Mouse (Mus musculus) liver, embryonic 12.5 days (tissue): Measurements from ENCODE around the gene Nt5c3. TPM values are rescaled to one million over a fixed set of nuclear protein-coding genes. Genes with fewer than 3 reads are reported as not detected.

Experiments used
- ATAC-seq: fragments of 200-750 bp; cut with Nextera tagmentation; 2 replicates; pipeline ENCODE4 v1.8.0; 2017; ENCODE audit warnings: moderate number of reproducible peaks, mild to moderate bottlenecking, moderate library complexity
- H3K27ac ChIP-seq: fragments of 300-500 bp; sonication (generic); 2 replicates; pipeline ENCODE4 v1.5.1; 2016; ENCODE audit warnings: mild to moderate bottlenecking
- H3K27me3 ChIP-seq: fragments of 300-500 bp; sonication (generic); replicated peaks from 2 replicates; pipeline ENCODE4 v1.6.1; 2016; ENCODE audit warnings: mild to moderate bottlenecking, moderate library complexity
- H3K36me3 ChIP-seq: fragments of 300-500 bp; sonication (generic); 2 replicates; pipeline ENCODE4 v1.6.1; 2016; ENCODE audit warnings: mild to moderate bottlenecking, moderate library complexity
- H3K4me1 ChIP-seq: fragments of 300-500 bp; sonication (generic); 2 replicates; pipeline ENCODE4 v1.6.1; 2016
- H3K4me2 ChIP-seq: fragments of 300-500 bp; sonication (generic); 2 replicates; pipeline ENCODE4 v1.6.1; 2016; ENCODE audit warnings: mild to moderate bottlenecking, moderate library complexity
- H3K4me3 ChIP-seq: fragments of 300-500 bp; sonication (generic); 2 replicates; pipeline ENCODE4 v1.5.1; 2016; ENCODE audit warnings: mild to moderate bottlenecking, moderate library complexity
- H3K9ac ChIP-seq: fragments of 300-500 bp; sonication (generic); 2 replicates; pipeline ENCODE4 v1.6.1; 2016; ENCODE audit warnings: mild to moderate bottlenecking, moderate library complexity
- H3K9me3 ChIP-seq: fragments of 300-500 bp; sonication (generic); replicated peaks from 2 replicates; pipeline ENCODE4 v1.6.1; 2016; ENCODE audit warnings: mild to moderate bottlenecking, moderate library complexity
- WGBS: fragments of 180-500 bp; shearing (Covaris S2); methylation state at CpG from one replicate; pipeline ENCODE4 v1.1.7; 2016; ENCODE audit not compliant: insufficient replicate concordance; 5-methylcytosine and 5-hydroxymethylcytosine counted together
- polyA plus RNA-seq: library from polyadenylated mRNA; unstranded; fragments of >200 nt; fragmentation: Nextera tagmentation; extraction: Ambion mirVana; gene quantifications from 2 replicates; pipeline ENCODE4 v1.2.1, GENCODE M21; 2016

The Nt5c3 gene
- polyA plus RNA-seq, 1 experiment from 2014 or later = 218 TPM

GRCm38 (mm10) chr6:56832407-56832796 is 91.3 kb downstream of the Nt5c3 start:
- H3K4me1 ChIP-seq = peaks cover 22% of the 10 kb centered on the region
- peaks cover 2% of the 10 kb centered on the region; the same call in 1 of the 2 replicates for H3K27me3 ChIP-seq
- peak; percentile 20; the same call in 1 of the 2 replicates for ATAC-seq
- H3K4me2 ChIP-seq = peak overlapping the region; percentile 95
- H3K4me3 ChIP-seq = peak overlapping the region; percentile 69
- no peaks in the 10 kb centered on the region for H3K9me3 ChIP-seq
- WGBS = under 1% methylated on average over 14 of the region's 15 CpGs
- peak overlapping the region; percentile 77 for H3K9ac ChIP-seq
- H3K36me3 ChIP-seq = peaks cover 14% of the 10 kb centered on the region; the same call in 1 of the 2 replicates
- H3K27ac ChIP-seq = peak overlapping the region; percentile 65; the same call in 1 of the 2 replicates

Other genes starting within 250 kb of the Nt5c3 start
- 113 and 118 TPM in 2 replicates for gene Lsm5, start 219.2 kb downstream of the Nt5c3 start, polyA plus RNA-seq
- 5.7 and 6.2 TPM in 2 replicates for gene Avl9, start 209.0 kb downstream of the Nt5c3 start, polyA plus RNA-seq
- 23.9 and 25.3 TPM in 2 replicates for gene Kbtbd2, start 126.1 kb downstream of the Nt5c3 start, polyA plus RNA-seq
- 34.3 and 35.0 TPM in 2 replicates for gene Fkbp9, start 91.9 kb downstream of the Nt5c3 start, polyA plus RNA-seq
- gene Vmn1r4, start 83 bp upstream of the Nt5c3 start, polyA plus RNA-seq = 0.13 and 0.29 TPM in 2 replicates
- not detected in 2 replicates for gene Vmn1r5, start 46.3 kb upstream of the Nt5c3 start, polyA plus RNA-seq
- not detected in 2 replicates for gene Vmn1r6, start 73.3 kb upstream of the Nt5c3 start, polyA plus RNA-seq
- gene Vmn1r7, start 101.4 kb upstream of the Nt5c3 start, polyA plus RNA-seq = not detected in 2 replicates
- gene Vmn1r8, start 108.4 kb upstream of the Nt5c3 start, polyA plus RNA-seq = not detected in 2 replicates
- not detected in 2 replicates for gene Vmn1r9, start 142.9 kb upstream of the Nt5c3 start, polyA plus RNA-seq
- not detected in 2 replicates for gene Vmn1r10, start 185.5 kb upstream of the Nt5c3 start, polyA plus RNA-seq
- gene Vmn1r11, start 209.5 kb upstream of the Nt5c3 start, polyA plus RNA-seq = not detected in 2 replicates
- gene Vmn1r12, start 233.0 kb upstream of the Nt5c3 start, polyA plus RNA-seq = not detected in 2 replicates